Comparison of ENCODE assay signal across 18 mouse cellular contexts in the genomic region with DNA sequence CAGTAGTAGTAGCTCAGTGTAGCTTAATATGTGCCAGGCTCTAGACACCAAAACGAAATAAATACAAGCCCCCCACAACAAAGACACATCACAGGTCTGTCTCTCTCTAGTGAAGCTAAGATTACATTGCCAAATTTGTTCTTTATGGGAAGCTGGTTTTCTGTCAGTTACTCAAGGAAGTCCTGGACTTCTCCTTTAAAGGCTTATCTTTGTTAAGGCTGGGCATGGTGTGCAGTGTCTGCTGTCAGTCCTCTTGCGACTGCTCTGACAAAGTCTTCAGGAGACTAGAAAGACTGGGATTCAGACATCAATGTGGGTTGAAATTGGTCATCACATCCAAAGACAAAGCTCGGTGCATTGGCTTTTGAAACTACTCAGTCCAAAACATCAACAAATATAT. TPM values are rescaled to one million over a fixed set of nuclear protein-coding genes. Genes with fewer than 3 reads are reported as not detected.
"Had no signal": no experiment of that assay in that cellular context is flagged by ENCODE, and none has a peak within 500 bp of the region (broad histone marks: within the 10 kb centered on the region; RNA-seq: fewer than 3 reads in every experiment).

No protein-coding gene starts in this region.

- DNase-seq: kidney, adult 18-20 months; kidney, postnatal 36 days; liver; liver, embryonic 13.5 days; lung, embryonic 14.5 days; midbrain, embryonic 14.5 days; thymus, adult 18-20 months; thymus, postnatal 14 days; thymus, postnatal 4 days had no signal

- ATAC-seq: intestine, embryonic 16.5 days had no signal

- H3K4me3 ChIP-seq: limb, embryonic 10.5 days; limb, embryonic 13.5 days; liver, embryonic 13.5 days had no signal

- H3K4me2 ChIP-seq: limb, embryonic 13.5 days; liver, embryonic 13.5 days; lung, embryonic 14.5 days; midbrain, embryonic 11.5 days had no signal

- H3K4me1 ChIP-seq: limb, embryonic 10.5 days had no signal

- H3K27ac ChIP-seq: kidney, postnatal 0 days; limb, embryonic 10.5 days; limb, embryonic 13.5 days; liver, embryonic 13.5 days; macrophage had no signal

- H3K27me3 ChIP-seq: limb, embryonic 13.5 days; liver, embryonic 13.5 days had no signal

- H3K9ac ChIP-seq: limb, embryonic 13.5 days; liver, embryonic 13.5 days; lung, embryonic 14.5 days had no signal

- H3K36me3 ChIP-seq: limb, embryonic 10.5 days; liver, embryonic 13.5 days had no signal

- H3K9me3 ChIP-seq: limb, embryonic 10.5 days; limb, embryonic 13.5 days; liver, embryonic 13.5 days had no signal

RNA-seq across cellular contexts. Expression of a gene that starts 31.0 kb away (rescaled TPM):
- total RNA-seq: megakaryocyte-erythroid progenitor cell, adult 5-6 weeks had no signal
- polyA plus RNA-seq: macrophage; small intestine, adult 2 months; spleen, adult 2 months had no signal
